Mouse (Mus musculus): Measurements from ENCODE around the gene Gm525. TPM values are rescaled to one million over a fixed set of nuclear protein-coding genes. Genes with fewer than 3 reads are reported as not detected.

Gene Gm525
- polyA plus RNA-seq, 1 experiment from 2014 or later = 2.1 TPM

DNA sequence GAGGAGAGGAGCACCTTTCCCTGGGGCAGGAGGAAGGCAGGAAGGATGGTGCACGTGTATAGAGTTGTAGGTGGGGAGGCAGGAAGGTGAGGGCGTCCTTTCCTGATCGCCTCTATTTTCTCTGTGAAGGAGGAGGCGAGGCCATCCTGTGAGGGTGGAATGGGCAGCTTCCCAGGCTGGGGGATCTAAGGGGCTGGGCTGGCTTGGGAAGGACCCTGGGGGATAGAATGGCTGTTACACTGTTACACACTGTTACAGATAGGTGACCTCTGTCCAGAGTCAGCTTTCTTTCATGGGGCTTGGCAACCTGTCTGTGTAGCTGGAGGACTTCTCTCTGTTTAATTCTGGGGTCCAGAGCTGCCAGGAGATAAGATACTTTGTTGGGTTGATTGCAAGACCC lies 57.2 kb downstream of the Gm525 start:
- no peaks in the 10 kb centered on the region for H3K36me3 ChIP-seq (ENCODE audit: control insufficient read depth, insufficient read depth, low read length)
- no peak for ATAC-seq (ENCODE audit: insufficient read depth, low FRiP score)

GRCm38 (mm10) chr11:89132406-89132805 lies 58.8 kb downstream of the Gm525 start:
- H3K4me1 ChIP-seq (ENCODE audit: control insufficient read depth, insufficient read depth, low read length) = no peaks in the 10 kb centered on the region

More for the DNA sequence above, 57.2 kb downstream of the Gm525 start:
- no peak overlapping the region for H3K4me3 ChIP-seq (replicated peaks; ENCODE audit: low read length)
- no peak overlapping the region for H3K9ac ChIP-seq (ENCODE audit: low read length)
- no peak overlapping the region for H3K4me2 ChIP-seq (ENCODE audit: low read depth, low read length)
- H3K27me3 ChIP-seq (ENCODE audit: control insufficient read depth, insufficient read depth, low read length) = no peaks in the 10 kb centered on the region
- WGBS = 46% methylated on average over 4 of the region's 4 CpGs
- no peaks in the 10 kb centered on the region for H3K9me3 ChIP-seq (replicated peaks; ENCODE audit: control insufficient read depth, low read length)
- no peaks in the 10 kb centered on the region for H3K4me1 ChIP-seq (ENCODE audit: control insufficient read depth, insufficient read depth, low read length)
- H3K27ac ChIP-seq (ENCODE audit: low read length) = no peak overlapping the region

GRCm38 (mm10) chr11:89134211-89134610 lies 60.6 kb downstream of the Gm525 start:
- Histone ChIP-seq H3K4me3 (replicated peaks; ENCODE audit: low read length) (no peak overlapping the region), H3K27me3 (ENCODE audit: control insufficient read depth, insufficient read depth, low read length) (no peaks in the 10 kb centered on the region), H3K36me3 (ENCODE audit: control insufficient read depth, insufficient read depth, low read length) (no peaks in the 10 kb centered on the region), H3K9ac (ENCODE audit: low read length) (no peak overlapping the region), H3K9me3 (replicated peaks; ENCODE audit: control insufficient read depth, low read length) (no peaks in the 10 kb centered on the region), H3K4me2 (ENCODE audit: low read depth, low read length) (no peak overlapping the region), H3K4me1 (ENCODE audit: control insufficient read depth, insufficient read depth, low read length) (no peaks in the 10 kb centered on the region), H3K27ac (ENCODE audit: low read length) (no peak overlapping the region)
- ATAC-seq (ENCODE audit: insufficient read depth, low FRiP score) = no peak
- 37% methylated on average over 2 of the region's 2 CpGs for WGBS

More at GRCm38 (mm10) chr11:89132406-89132805, 58.8 kb downstream of the Gm525 start:
- Histone ChIP-seq H3K4me2 (ENCODE audit: low read depth, low read length) (no peak overlapping the region), H3K27me3 (ENCODE audit: control insufficient read depth, insufficient read depth, low read length) (no peaks in the 10 kb centered on the region), H3K4me3 (replicated peaks; ENCODE audit: low read length) (no peak overlapping the region), H3K9ac (ENCODE audit: low read length) (no peak overlapping the region), H3K9me3 (replicated peaks; ENCODE audit: control insufficient read depth, low read length) (no peaks in the 10 kb centered on the region), H3K27ac (ENCODE audit: low read length) (no peak overlapping the region), H3K36me3 (ENCODE audit: control insufficient read depth, insufficient read depth, low read length) (no peaks in the 10 kb centered on the region)
- no peak for ATAC-seq (ENCODE audit: insufficient read depth, low FRiP score)
- 67% methylated on average over 7 of the region's 7 CpGs for WGBS

DNA sequence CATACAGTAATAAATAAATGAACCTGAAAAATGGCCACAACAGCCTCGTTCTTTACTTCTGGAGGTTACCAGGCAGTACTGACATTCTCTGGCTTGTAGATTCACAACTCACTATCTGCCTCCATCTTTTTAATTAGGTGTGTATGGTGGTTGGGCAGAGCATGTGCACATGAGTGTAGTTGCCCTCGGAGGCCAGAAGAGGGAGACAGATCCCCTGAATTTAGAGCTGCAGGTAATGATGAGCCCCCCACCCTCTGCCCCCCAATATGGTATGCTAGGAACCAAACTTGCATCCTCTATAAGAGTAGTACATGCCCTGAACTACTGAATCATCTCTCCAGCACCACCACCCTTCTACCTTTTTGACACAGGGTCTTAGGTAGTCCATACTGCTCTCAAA lies 64.3 kb downstream of the Gm525 start:
- no peak overlapping the region for H3K4me2 ChIP-seq (ENCODE audit: low read depth, low read length)
- no peak overlapping the region for H3K9ac ChIP-seq (ENCODE audit: low read length)
- no peak overlapping the region for H3K27ac ChIP-seq (ENCODE audit: low read length)
- no peak overlapping the region for H3K4me3 ChIP-seq (replicated peaks; ENCODE audit: low read length)
- WGBS = 93% methylated on average over 2 of the region's 2 CpGs
- no peaks in the 10 kb centered on the region for H3K4me1 ChIP-seq (ENCODE audit: control insufficient read depth, insufficient read depth, low read length)
- H3K9me3 ChIP-seq (replicated peaks; ENCODE audit: control insufficient read depth, low read length) = no peaks in the 10 kb centered on the region
- H3K36me3 ChIP-seq (ENCODE audit: control insufficient read depth, insufficient read depth, low read length) = no peaks in the 10 kb centered on the region
- no peak for ATAC-seq (ENCODE audit: insufficient read depth, low FRiP score)
- H3K27me3 ChIP-seq (ENCODE audit: control insufficient read depth, insufficient read depth, low read length) = no peaks in the 10 kb centered on the region

Other genes starting within 250 kb of the Gm525 start
- gene Akap1, start 209.3 kb upstream of the Gm525 start, polyA plus RNA-seq (2015; fragmentation: Nextera tagmentation; extraction: Ambion mirVana) = 28.5 and 30.9 TPM in 2 replicates
- 88.2 and 93.1 TPM in 2 replicates for gene Scpep1, start 118.4 kb upstream of the Gm525 start, polyA plus RNA-seq (2015; fragmentation: Nextera tagmentation; extraction: Ambion mirVana)
- gene Elobl, start 106.9 kb upstream of the Gm525 start, polyA plus RNA-seq (2015; fragmentation: Nextera tagmentation; extraction: Ambion mirVana) = not detected in 2 replicates
- 10.1 and 10.7 TPM in 2 replicates for gene Coil, start 103.6 kb upstream of the Gm525 start, polyA plus RNA-seq (2015; fragmentation: Nextera tagmentation; extraction: Ambion mirVana)
- gene Trim25, start 74.5 kb upstream of the Gm525 start, polyA plus RNA-seq (2015; fragmentation: Nextera tagmentation; extraction: Ambion mirVana) = 27.8 and 29.0 TPM in 2 replicates
- 3.2 and 3.6 TPM in 2 replicates for gene Dgke, start 7.0 kb upstream of the Gm525 start, polyA plus RNA-seq (2015; fragmentation: Nextera tagmentation; extraction: Ambion mirVana)
- gene Nog, start 228.5 kb downstream of the Gm525 start, polyA plus RNA-seq (2015; fragmentation: Nextera tagmentation; extraction: Ambion mirVana) = 0.52 and 1.1 TPM in 2 replicates

All from stomach, embryonic 16.5 days (tissue).